Mouse (Mus musculus) heart, adult 2 months (tissue): ENCODE results near the gene Camkk2. TPM values are rescaled to one million over a fixed set of nuclear protein-coding genes. Genes with fewer than 3 reads are reported as not detected.

ENCODE experiments used
- DNase-seq, 2 experiments: peaks; one replicate each; pipeline ENCODE4 v3.0.0; 2021
- H3K27ac ChIP-seq: fragments of 200-600 bp; 2 replicates; pipeline ENCODE4 v1.8.1; 2022
- H3K27me3 ChIP-seq: fragments of 200-500 bp; 2 replicates; pipeline ENCODE4 v1.6.1; 2012; ENCODE audit warnings: mild to moderate bottlenecking, low read length, inconsistent platforms, mixed read lengths; ENCODE audit not compliant: control insufficient read depth, insufficient read depth
- H3K36me3 ChIP-seq: fragments of 200-500 bp; 2 replicates; pipeline ENCODE4 v1.6.1; 2012; ENCODE audit warnings: low read length, inconsistent platforms; ENCODE audit not compliant: control insufficient read depth, insufficient read depth
- H3K4me1 ChIP-seq: fragments of 200-500 bp; 2 replicates; pipeline ENCODE4 v1.6.1; 2011; ENCODE audit warnings: low read length; ENCODE audit not compliant: control insufficient read depth, insufficient read depth
- H3K4me3 ChIP-seq: fragments of 200-600 bp; 2 replicates; pipeline ENCODE4 v1.8.1; 2022
- H3K79me2 ChIP-seq: fragments of 200-500 bp; replicated peaks from 2 replicates; pipeline ENCODE4 v1.6.1; 2012; ENCODE audit warnings: mild to moderate bottlenecking, inconsistent platforms, low read length, moderate library complexity, mixed read lengths; ENCODE audit not compliant: control insufficient read depth, insufficient read depth
- H3K9ac ChIP-seq: fragments of 200-500 bp; 2 replicates; pipeline ENCODE4 v1.6.1; 2012; ENCODE audit warnings: low read depth, mild to moderate bottlenecking, control low read depth, inconsistent platforms, low read length, mixed read lengths
- CTCF ChIP-seq: fragments of 200-600 bp; IDR thresholded peaks from 2 replicates; pipeline ENCODE4 v1.8.1; 2022; ENCODE audit warnings: antibody characterized with exemption, mild to moderate bottlenecking, moderate library complexity
- EP300 ChIP-seq: fragments of 200-500 bp; IDR thresholded peaks from 2 replicates; pipeline ENCODE4 v1.6.1; 2011; ENCODE audit warnings: low read depth, low read length, control low read depth; ENCODE audit not compliant: insufficient read depth
- POLR2A ChIP-seq: fragments of 200-500 bp; IDR thresholded peaks from 2 replicates; pipeline ENCODE4 v1.6.1; 2011; ENCODE audit warnings: mild to moderate bottlenecking, low read depth, low read length, control low read depth; ENCODE audit not compliant: insufficient read depth
- WGBS: fragments of 180-500 bp; shearing (Covaris S2); methylation state at CpG from one replicate; pipeline ENCODE4 v1.1.7; 2018; 5-methylcytosine and 5-hydroxymethylcytosine counted together
- intact Hi-C: fragments of 180-260 bp; cut with DNase I; formaldehyde crosslinking; loops from one replicate; pipeline ENCODE4 v1.15.1; 2025
- polyA plus RNA-seq: library from polyadenylated mRNA; depleted of rRNA; stranded (reverse); fragments of >200 nt; gene quantifications from 2 replicates; pipeline ENCODE4 v1.2.3, GENCODE M21; 2012
- total RNA-seq, 2 experiments: library from RNA; stranded (reverse); gene quantifications; 2 replicates each; pipeline ENCODE4 v1.2.3; 2021

Gene Camkk2
- total and polyA plus RNA-seq, 3 experiments = 9.3 to 13.6 (median 10.2) TPM

GRCm38 (mm10) chr5:122743880-122744422, 35.3 kb downstream of the Camkk2 start:
- TF ChIP-seq POLR2A = no peak
- TF ChIP-seq CTCF = no peak
- no peak for TF ChIP-seq EP300
- H3K9ac ChIP-seq = no peak overlapping the region
- H3K36me3 ChIP-seq = no peaks in the 10 kb centered on the region
- H3K79me2 ChIP-seq = no peaks in the 10 kb centered on the region
- DNase-seq = no peak
- intact Hi-C loops = no loop called here
- no peaks in the 10 kb centered on the region for H3K4me1 ChIP-seq
- WGBS = 89% methylated on average over 13 of the region's 13 CpGs
- H3K27ac ChIP-seq = no peak overlapping the region
- no peak overlapping the region for H3K4me3 ChIP-seq
- no peaks in the 10 kb centered on the region for H3K27me3 ChIP-seq

DNA sequence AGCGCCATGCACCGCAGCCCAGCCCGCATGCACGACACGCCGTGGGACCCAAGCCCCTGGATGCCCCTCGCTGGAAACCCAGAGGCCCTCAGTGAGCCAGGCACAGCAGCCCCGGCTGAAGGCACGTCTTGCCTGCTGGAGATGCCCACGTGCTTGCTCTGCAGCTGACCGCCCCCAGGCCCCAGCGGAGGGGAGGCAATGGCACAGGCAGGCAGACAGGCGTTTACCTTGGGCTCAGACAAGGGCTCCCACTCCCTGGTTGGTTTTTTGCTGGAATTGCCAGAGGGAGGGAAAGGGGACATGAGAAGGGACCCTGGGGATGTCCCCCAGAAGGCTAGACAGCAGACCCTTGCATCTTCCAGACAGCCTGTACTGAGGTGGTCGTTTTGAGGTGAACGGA, 42.4 kb downstream of the Camkk2 start:
- DNase-seq = no peak
- Histone ChIP-seq H3K4me1 (peaks cover 4% of the 10 kb centered on the region), H3K36me3 (no peaks in the 10 kb centered on the region), H3K79me2 (no peaks in the 10 kb centered on the region), H3K27me3 (no peaks in the 10 kb centered on the region), H3K9ac (no peak overlapping the region), H3K4me3 (no peak overlapping the region), H3K27ac (no peak overlapping the region)
- 93% methylated on average over 15 of the region's 15 CpGs for WGBS
- intact Hi-C loops = no loop called here
- TF ChIP-seq CTCF (no peak), POLR2A (no peak), EP300 (no peak)

DNA sequence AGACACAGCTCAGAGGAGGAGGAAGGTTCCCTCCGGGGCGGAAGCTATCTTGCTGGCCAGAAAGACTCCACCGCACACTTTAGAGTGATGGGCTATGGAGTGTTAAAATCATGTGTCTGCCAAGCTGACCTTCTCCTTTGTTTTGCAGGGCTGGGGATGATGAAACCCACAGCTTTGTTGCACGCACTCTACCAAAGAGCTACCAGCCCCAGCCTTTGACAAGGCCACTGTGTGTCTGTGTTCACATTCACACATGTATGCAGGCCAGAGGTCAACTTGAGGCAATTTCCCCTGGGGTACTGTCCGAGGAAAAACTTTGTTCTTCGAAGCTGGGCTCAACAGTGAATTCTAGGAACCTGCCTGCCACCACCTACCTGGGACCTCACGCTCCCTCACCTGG, 43.4 kb downstream of the Camkk2 start:
- intact Hi-C loops = no loop called here
- H3K4me1 ChIP-seq = peaks cover 6% of the 10 kb centered on the region
- no peak overlapping the region for H3K27ac ChIP-seq
- H3K4me3 ChIP-seq = no peak overlapping the region
- WGBS = 80% methylated on average over 7 of the region's 7 CpGs
- H3K79me2 ChIP-seq = no peaks in the 10 kb centered on the region
- H3K27me3 ChIP-seq = no peaks in the 10 kb centered on the region
- no peaks in the 10 kb centered on the region for H3K36me3 ChIP-seq
- no peak for DNase-seq
- H3K9ac ChIP-seq = no peak overlapping the region
- TF ChIP-seq CTCF = no peak
- TF ChIP-seq POLR2A = no peak
- TF ChIP-seq EP300 = no peak

GRCm38 (mm10) chr5:122733881-122734280, 45.3 kb downstream of the Camkk2 start:
- Histone ChIP-seq H3K36me3 (no peaks in the 10 kb centered on the region), H3K4me3 (no peak overlapping the region), H3K27ac (no peak overlapping the region), H3K79me2 (no peaks in the 10 kb centered on the region), H3K4me1 (peaks cover 6% of the 10 kb centered on the region), H3K27me3 (no peaks in the 10 kb centered on the region), H3K9ac (no peak overlapping the region)
- TF ChIP-seq CTCF (no peak), EP300 (no peak), POLR2A (no peak)
- 56% methylated on average over 17 of the region's 17 CpGs for WGBS
- no peak for DNase-seq
- intact Hi-C loops = loop anchor here (5.0 kb wide), 1 partner anchor 332 kb away; no protein-coding TSS in a partner anchor

- intact Hi-C loops = loop anchor here (5.0 kb wide), 1 partner anchor 330 kb away; no protein-coding TSS in a partner anchor
Measured at GRCm38 (mm10) chr5:122731991-122732673, 47.1 kb downstream of the Camkk2 start.

GRCm38 (mm10) chr5:122731321-122731720, 47.9 kb downstream of the Camkk2 start:
- intact Hi-C loops = loop anchor here (5.0 kb wide), 1 partner anchor 329 kb away; no protein-coding TSS in a partner anchor
- no peak overlapping the region for H3K27ac ChIP-seq
- DNase-seq = peak; percentile 63 to 80
- H3K36me3 ChIP-seq = no peaks in the 10 kb centered on the region
- H3K4me1 ChIP-seq = peaks cover 6% of the 10 kb centered on the region
- 70% methylated on average over 8 of the region's 8 CpGs for WGBS
- H3K27me3 ChIP-seq = no peaks in the 10 kb centered on the region
- no peaks in the 10 kb centered on the region for H3K79me2 ChIP-seq
- TF ChIP-seq EP300 = peak; percentile 46; the same call in 1 of the 2 replicates
- no peak for TF ChIP-seq POLR2A
- peak; percentile 93 for TF ChIP-seq CTCF
- H3K9ac ChIP-seq = no peak overlapping the region
- H3K4me3 ChIP-seq = no peak overlapping the region

More at GRCm38 (mm10) chr5:122731991-122732673, 47.1 kb downstream of the Camkk2 start:
- no peaks in the 10 kb centered on the region for H3K27me3 ChIP-seq
- peak overlapping the region; percentile 32; the same call in 1 of the 2 replicates for H3K9ac ChIP-seq
- H3K79me2 ChIP-seq = no peaks in the 10 kb centered on the region
- H3K4me3 ChIP-seq = no peak overlapping the region
- H3K4me1 ChIP-seq = peaks cover 6% of the 10 kb centered on the region
- 29% methylated on average over 15 of the region's 15 CpGs for WGBS
- H3K27ac ChIP-seq = peak overlapping the region; percentile 62
- TF ChIP-seq POLR2A (peak; percentile 22; the same call in 1 of the 2 replicates), EP300 (no peak), CTCF (no peak)
- DNase-seq = peak; percentile 39 to 40
- no peaks in the 10 kb centered on the region for H3K36me3 ChIP-seq
